Mouse (Mus musculus): ENCODE results near the gene Eloa.
"Not testable (repeated sequence)": the region's sequence is repeated elsewhere in the genome, so short reads cannot be mapped to it uniquely, and the experiment has no call there.

Eloa gene

DNA sequence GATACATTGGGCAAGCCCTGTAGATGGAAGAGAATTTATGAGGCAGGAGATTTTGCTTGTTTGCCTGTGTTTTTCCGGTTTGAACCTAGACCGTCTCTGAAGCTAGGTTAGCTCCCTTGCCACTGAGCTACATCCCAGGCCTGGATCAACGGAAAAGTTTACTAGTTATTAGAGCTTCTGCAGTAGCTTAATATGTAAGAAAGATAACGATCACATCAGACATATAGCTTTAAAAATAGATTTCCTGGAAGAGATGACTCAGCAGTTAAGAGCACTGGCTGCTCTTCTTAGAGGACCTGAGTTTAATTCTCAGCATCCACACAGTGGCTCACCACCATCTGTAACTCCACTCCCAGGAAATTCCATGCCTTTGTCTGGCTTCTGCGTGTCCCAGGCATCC lies 7.1 kb upstream of the Eloa start:
- DNase-seq, result no peak

DNA sequence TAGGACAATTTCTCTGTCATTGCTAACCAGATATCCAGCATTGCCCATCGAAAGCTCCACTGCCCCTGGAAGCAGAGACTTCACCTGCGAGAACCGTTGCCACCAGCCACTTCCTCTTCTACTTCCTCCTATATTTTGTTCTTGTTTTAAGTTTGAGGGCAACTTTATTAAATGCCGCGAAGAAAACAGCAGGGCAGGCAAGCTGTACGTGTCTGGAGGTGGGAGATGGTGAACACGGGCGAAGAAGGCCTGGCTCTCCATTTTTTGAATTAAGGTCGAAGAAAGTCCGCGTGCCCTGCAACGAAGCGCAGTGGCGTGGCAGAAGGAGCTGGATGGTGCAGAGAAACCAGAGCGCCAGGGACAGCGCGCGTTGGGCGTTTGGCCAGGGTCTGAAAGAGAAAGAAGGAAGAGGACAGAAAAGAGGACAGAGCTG lies 6.6 kb upstream of the Eloa start:
- peak; percentile 56 for DNase-seq

DNA sequence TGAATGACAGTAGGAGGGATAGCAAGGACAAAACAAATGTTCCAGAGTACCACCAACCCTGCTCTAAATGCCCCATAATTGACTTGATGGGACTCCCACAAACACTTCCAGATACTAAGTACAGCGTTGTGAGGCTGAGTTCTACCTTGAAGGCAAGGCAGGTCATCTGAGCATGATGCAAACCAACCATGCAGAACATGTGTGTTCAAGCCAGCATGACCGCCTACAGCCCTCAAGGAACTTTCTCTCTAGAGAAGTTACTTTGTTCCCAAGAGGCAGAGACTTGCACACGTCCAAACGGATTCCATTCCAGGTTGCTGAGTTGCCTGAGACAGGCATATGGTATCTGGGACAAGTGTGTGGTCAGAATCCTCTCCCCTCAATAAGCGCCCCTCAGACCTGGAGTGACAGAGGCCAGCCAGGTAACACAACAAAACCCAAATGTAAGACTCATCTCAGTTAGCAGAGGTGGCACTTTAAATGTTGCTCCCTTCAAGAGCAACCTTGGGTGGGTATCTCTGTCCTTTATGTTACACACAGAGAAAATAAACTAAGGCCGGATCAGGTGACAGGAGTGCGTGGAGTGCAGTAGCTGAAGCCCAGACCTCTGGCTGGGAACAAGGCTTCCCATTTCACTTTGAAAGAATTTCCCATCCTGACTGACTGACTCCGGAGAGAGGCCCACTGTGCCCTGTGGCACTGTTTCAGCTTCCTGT lies 6.0 kb upstream of the Eloa start:
- DNase-seq, result no peak

DNA sequence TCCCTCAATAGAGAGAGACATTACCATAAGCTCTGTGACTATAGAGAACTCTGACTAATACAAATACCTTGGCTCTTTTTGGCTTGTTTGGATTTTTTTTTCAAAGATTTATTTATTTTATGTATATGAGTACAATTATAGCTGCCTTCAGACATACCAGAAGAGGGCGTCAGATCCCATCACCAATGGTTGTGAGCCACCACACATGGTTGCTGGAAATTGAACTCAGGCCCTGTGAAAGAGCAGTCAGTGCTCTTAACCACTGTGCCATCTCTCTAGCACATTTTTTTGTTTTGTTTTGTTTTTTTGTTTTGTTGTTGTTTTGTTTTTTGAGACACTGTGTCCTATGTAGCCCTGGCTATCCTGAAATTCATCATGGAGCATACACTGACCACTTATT lies 3.8 kb upstream of the Eloa start:
- no peak for DNase-seq

DNA sequence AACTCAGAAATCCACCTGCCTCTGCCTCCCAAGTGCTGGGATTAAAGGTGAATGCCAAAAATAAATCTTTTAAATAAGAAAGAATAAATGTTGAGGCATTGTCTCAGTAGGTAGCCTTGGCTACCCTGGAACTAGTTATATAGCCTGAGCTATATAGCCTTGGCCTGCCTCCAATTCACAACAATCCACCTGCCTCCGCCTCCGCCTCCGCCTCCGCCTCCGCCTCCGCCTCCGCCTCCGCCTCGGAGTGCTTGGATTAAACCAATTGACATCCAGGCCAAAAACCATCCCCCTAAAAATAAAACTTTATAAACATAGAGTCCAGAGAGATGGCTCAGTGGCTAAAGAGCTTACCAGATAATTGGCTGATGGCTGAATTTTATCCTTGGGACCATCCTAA lies 1.4 kb upstream of the Eloa start:
- DNase-seq, result no peak

DNA sequence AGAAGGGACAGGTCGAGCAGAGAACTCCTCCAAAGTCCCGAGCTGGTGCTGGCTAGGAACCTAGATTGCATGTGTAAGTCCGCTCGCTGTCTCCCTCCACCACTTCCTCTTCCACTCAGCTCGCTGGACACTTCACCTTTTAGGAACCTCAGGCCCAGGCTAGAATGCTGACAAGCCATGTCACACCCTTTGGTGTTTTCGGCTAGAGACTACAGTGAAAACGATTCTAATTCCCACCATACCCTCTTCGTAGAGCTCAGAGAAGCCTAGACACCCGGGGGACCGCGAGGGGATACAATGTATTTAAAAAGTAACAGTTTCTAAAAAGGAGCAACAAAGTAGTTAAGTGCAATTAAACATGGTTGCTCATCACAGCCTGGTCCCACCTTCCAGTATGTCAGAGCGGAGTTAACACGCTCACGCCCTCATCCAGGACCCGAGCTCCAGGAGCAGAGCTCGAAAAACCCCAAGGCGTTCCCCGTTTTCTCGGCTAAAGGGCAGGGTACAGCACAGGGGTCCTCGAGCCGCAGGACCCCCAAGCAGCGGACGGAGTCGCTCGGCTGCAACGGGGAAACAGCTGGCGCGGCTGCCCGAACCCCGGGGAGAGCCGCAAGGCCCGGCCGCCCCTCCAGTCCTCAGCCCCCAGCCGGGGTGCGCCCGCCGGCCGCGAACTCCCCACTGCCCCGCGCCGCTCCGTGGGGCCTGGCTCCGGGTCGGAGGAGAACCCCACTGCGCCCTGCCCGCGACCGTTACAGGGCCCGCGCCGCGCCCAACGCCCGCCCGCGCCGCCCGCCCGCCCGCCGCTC lies 617 bp downstream of the Eloa start:
- no peak for DNase-seq

DNA sequence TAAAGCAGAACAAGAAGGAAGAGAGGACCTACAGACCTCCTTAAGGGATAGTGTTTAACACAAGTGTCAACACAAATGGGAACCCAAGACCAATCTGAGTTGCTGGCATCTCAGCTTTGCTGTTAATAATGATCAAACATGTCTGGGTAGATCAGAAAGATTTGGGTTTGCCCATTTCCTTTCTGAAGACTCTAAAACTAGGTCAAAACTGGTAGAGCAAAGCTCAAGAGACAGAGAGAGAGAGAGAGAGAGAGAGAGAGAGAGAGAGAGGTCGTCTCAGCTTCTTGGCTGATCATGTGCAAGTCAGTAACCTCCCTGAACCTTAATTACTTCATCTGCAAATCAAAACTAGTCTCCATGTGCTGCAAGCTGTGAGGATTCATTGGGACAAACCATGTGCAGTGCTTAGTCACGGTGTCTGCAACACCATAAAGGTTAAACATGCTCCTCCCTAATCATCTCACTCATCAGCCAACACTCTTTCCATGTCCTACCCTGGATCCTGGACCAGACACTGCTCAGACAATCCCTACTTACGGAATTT lies 5.4 kb downstream of the Eloa start:
- no peak for DNase-seq

DNA sequence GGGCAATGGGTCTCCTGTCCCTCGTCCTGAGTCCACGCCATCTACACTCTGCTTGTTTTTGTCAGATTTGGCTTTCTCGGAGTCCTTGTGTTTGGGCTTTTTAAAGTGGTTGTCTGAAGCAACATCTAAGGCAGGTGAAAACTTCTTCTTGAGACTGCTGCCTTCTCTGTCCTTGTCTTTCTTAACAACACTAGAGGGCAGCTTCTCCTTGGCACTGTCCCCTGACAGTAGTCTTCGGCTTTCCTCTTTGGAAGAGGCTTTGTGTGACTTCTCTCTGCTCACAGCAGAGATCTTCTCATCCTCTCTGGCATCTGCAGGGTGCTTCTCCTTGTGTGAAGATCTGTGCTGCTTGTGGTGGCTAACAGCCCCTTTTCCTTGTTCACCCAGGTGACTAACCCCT lies 11.0 kb downstream of the Eloa start:
- DNase-seq, result no peak

DNA sequence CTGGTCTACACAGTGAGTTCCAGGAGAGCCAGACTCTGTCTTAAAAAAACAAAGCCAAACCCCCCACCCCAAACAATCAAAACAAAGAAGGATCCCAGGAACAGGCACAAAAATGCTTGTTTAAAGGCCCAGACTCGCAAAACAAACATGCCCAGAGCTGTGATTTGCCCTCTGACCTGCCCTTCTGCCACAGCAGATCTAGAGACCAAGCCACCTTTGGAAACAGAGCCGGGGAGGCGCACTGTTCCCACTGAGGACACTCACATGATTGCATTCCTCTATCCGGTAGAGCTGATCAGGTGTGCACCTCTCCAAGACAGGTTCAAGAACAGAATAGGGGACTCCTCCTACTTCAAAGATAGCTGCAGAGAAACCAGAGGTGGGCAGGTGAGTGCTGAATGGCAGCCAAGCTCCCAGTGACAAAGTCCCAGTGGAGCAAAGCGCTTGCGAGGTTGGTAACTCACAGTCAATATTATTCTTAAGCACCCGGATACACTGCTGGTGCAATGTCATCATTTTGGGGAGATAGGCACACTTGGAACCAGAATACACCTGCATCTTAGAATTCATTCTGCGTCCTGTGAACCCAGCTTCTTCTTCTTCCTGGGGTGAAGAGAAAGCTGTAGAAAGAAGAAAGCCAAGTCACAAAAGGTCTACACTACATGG lies 12.6 kb downstream of the Eloa start:
- DNase-seq, result no peak

DNA sequence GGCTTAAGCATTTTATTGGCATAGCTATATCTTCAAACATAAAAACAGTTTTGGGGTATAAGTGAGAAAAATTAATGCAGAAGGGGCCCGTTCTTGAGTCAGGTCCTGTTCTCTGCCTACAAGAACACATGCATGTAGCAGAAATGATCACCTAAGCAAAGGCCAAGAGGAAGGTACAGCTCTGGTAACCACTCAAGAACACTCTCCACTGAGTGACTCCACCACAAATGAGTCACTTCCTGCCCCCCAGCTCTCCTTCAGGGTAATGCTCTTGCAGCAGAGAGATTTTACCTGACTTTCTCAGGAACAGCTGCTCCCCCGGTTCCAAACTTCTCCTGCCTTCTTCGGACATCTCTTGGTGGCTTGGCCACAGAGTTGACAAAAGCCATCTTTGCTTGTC lies 14.7 kb downstream of the Eloa start:
- DNase-seq, result no peak

DNA sequence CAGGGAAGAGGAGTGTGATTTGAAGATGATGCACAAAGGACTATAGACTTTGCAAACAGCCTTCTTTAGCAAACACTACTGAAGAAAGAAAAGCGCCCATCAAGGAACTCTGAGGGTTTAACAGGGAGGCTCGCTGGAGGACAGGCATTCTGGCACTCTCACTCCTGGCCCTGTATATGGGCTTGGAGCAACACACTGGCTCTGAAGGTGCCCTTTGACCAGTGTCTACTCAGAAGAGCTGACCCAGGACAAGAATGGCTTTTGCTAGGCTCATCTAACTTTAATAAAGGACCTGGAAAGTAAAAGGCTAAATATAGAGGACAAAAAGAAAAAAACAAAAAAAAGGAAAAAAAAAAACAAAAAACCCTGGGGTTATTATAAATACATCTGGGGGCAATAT lies 16.6 kb downstream of the Eloa start:
- DNase-seq, result no peak

DNA sequence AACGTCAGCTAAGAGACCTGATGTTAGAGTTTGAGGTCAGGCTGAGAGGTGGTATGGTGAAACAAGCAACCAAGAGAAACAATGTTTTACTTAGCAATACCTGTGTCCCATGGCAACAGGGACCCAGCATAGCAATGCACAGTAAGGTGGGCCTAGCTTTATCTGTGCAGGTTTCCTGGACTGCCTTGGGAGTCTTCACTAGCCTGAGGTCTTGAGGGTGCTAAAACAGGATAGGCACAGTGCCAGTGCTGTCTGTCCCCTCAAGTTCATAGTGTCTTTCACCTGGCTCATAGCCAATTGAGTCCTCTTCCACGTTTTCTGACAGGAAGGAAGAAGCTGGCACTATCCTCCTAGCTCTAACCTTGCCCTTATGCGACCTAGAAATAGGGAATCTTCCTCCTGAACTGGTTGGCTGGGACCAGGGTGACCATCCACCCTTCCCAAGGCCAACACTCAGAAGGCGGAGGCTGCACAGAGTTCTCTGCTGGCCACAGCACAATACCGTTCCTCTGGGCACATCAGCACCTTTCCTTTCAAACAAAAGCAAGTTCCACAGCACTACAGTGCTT lies 17.4 kb downstream of the Eloa start:
- no peak for DNase-seq

DNA sequence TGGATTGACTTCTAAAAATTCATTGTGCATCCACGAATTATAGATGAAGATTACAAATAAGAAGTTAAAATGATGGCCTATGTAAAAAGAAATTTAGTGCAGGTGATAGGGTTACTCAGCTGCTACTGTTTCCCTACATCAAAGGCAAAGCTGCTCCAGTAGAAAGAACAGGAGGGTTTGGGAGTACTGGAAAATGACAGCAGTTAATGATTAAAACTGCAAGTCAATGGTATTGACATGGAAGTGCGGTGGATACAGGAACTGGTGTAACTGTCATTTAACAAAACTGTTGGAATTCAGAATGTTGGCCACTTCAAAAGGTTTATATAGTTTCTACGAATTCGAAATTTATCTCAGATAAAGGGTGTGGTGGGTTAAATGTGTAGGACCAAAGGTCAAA lies 26.4 kb downstream of the Eloa start:
- no peak for DNase-seq

DNA sequence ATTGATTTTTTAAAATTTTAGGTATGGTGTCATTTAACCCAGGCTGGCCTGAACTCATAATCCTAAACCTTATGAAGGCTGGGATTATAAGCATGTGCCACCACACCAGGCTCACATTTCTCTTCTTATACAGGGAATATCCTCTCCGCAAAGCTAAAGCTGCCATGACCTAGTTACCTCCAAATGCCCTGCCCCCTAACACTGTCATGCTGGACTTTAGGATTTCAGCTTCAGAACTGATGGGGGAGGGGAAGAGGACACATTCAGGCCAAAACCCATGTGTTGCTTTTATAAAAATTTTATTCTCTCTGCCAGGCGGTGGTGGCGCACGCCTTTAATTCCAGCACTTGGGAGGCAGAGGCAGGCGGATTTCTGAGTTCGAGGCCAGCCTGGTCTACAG lies 27.6 kb downstream of the Eloa start:
- no peak for DNase-seq

DNA sequence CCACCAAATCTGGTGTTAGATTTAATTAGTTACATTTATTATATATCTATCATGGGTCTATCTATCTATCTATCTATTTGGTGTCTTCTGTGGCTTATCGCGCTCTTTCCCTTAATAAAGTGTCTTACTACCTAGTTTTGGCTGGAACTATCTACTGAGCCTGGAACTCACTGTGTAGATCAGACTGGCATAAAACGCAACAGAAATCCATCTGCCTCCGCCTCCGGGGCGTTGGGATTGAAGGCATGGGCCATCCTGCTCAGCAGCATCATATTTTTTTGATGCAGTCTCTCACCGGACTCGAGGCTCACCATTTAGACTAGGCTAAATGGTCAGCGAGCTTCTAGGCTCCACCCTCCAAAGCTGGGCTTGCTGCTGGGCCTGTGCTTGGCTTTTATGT lies 33.8 kb downstream of the Eloa start:
- DNase-seq, result no peak

DNA sequence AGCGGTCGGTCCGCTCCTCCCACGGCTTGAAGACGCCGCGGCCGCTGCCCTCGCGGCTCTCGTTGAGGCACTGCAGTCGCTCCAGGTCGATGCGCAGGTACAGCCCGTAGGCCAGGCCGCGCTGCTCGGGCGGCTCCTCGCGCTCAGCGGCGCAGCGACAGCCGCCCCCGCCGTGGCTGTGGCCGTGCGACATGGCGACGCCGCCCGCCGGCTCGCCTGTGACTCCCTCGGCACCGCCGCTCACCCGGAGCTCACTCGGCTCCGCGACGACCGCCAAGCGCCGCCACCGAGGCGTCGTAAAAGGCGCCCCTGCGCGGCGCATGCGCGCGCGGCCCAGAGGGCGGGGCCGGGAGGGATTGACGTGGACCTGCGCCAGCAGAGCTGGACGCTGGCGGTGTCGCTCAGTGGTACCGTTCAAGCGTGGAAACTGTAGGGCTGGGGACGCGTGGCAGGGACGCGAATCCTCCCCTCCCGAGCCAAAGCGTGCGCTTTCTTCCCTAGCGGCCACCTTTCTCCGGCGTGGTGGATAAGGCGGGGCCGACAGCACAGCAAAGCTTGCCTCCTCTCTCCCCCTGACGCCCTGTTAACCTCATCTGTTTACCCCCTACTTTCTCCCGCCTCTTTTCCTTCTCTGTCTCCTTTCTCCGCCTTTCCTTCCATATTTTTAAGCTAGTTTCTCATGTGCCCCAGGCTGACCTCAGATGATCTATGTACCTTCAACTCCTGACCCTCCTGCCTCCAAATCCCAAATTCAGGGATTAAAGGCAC lies 34.4 kb downstream of the Eloa start, which contains the start of gene Pithd1:
TSS of gene Pithd1 (minus strand) at position 322 of the 768 bp plus-strand sequence.
- peak; percentile 95 for DNase-seq

DNA sequence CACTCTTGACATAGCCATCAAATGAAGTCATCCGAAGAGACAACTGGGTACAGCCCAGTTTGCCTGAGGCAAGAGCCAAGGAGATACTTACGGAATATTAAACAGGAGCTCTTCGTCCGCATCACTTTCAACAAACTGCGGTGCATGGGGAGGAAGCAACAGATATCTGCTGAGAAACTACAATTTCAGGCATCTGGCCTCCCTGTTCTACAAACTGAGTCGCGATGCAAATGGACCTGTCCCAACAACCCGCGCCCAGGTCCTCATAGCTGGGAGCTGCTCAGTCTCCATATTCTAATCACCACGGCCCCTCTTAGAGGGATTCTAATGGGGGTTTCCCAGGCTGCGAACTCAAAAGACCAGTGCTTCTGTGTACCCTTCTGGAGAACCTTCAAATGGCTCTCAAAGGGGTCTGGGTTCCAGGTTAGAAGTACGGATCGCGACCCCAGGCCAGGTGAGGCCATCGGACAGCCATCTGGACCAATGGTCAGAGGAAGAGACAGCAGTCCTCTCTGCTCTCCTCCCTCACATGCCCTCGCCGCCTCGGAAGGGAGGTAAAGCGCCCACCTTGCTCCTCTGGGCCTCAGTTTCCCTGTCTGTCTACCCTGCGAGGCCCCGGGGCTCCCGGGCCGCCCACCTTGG lies 35.1 kb downstream of the Eloa start:
- no peak for DNase-seq

DNA sequence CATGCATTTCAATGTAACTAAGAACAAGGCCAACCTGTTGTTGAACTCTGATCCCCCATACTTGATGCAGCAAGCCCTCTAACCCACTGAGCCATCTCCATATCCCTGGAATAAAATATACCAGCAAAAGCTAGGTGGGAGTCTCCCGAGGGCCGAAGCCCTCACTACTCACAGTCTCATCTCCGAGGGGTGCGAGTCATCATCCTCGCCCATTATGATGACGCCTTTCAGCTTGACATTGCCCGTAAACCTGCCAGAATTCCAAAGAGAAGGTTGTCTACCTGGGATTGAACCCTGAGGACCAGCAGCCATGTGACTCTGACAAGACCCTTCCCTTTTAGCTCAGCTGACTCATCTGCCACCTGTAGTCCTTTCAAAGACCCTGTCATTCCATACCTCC lies 35.8 kb downstream of the Eloa start:
- no peak for DNase-seq

DNA sequence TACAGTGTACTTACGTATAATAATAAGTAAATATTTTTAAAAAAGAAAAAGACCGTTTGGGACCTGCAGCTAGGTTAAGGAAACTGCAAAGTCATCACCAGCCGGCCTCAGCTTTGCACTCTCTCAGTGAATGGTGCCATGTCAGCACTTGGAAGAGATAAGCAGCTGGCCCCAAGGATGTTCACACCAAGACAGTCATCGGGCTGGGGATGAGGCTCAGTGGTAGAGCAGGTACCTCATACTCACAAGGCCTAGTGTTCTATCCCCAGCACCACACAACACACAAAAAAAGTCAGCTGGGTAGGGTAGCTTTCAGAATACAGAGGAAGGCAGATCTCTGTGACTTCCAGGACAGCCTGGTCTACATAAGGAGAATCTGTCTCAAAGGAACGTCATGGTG lies 36.4 kb downstream of the Eloa start:
- DNase-seq, result no peak

DNA sequence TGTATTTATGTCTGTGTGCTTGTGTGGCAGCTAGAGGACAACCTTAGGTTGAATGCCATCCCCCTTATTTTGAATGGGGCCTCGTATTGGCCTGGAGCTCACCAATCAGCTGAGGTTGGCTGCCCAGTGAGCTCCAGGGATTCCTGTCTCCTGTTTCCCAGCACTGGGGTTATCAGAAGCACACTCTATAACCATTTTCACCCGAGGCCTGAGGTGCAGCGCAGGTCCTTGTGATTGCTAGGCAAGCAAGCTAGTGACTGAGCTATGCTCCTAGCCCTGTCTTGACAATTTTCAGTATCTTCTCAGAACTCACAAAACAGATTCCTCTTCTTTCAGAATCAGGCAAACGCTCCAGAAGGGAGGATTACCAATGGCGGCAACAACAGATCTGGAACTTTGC lies 37.0 kb downstream of the Eloa start:
- DNase-seq, result no peak

DNA sequence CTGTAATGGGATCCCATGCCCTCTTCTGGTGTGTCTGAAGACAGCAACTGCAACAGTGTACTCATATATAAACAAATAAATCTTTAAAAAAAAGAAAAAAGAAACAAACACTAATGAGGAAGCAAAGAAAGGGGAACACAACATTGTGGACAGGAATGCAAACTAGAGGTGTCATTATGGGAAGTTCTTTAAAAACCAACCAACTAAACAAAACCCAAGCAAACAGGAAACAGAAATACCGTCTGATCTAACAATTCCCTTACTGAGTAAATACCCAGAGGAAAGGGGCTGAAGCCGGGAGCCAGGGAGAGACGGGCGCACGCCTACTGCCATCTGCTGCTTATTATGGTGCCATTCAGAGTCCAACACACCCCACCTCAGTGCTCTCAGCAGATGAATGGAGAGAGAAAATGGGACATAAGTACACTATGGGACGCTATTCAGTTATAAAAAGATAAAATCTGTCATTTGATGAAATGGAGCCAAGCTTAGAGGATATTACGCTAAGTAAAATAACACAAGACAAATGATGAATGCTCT lies 40.0 kb downstream of the Eloa start:
- no peak for DNase-seq

DNA sequence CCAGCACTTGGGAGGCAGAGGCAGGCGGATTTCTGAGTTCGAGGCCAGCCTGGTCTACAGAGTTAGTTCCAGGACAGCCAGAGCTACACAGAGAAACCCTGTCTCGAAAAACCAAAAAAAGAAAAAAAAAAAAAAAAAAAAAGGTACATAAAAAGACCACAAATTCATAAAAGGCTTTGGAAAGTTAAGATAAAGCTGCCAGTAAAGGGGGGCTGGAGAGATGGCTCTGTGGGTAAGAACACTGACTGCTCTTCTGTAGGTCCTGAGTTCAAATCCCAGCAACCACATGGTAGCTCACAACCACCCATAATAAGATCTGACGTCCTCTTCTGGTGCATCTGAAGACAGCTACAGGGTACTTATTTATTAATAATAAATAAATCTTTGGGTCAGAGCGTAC lies 41.3 kb downstream of the Eloa start:
- not testable (repeated sequence) for DNase-seq
